Mouse (Mus musculus) olfactory bulb, adult 2 months (tissue): ENCODE data around the gene Asb5.

Experiments used
- CTCF ChIP-seq: fragments of 200-500 bp; IDR thresholded peaks from 2 replicates; pipeline ENCODE4 v1.5.1; 2012; ENCODE audit warnings: low read depth, mild to moderate bottlenecking, low read length, moderate library complexity; ENCODE audit not compliant: insufficient read depth
- POLR2A ChIP-seq: fragments of 200-500 bp; IDR thresholded peaks from 2 replicates; pipeline ENCODE4 v1.6.1; 2012; ENCODE audit warnings: mild to moderate bottlenecking, low read depth, low read length, moderate library complexity; ENCODE audit not compliant: insufficient read depth

- no peak for TF ChIP-seq CTCF
- no peak for TF ChIP-seq POLR2A
These were observed 32.8 kb downstream of the Asb5 start for GRCm38 (mm10) chr8:54562137-54562536.
